Mouse (Mus musculus) lung, postnatal 0 days (tissue): ENCODE measurements around the gene Bricd5.

ENCODE experiments used
- CTCF ChIP-seq: IDR thresholded peaks from 2 replicates; pipeline ENCODE4 v1.5.1; 2016; ENCODE audit warnings: antibody characterized with exemption, mild to moderate bottlenecking
- EP300 ChIP-seq: IDR thresholded peaks from 2 replicates; pipeline ENCODE4 v1.6.1; 2016; ENCODE audit warnings: antibody characterized with exemption, mild to moderate bottlenecking, control low read depth

DNA sequence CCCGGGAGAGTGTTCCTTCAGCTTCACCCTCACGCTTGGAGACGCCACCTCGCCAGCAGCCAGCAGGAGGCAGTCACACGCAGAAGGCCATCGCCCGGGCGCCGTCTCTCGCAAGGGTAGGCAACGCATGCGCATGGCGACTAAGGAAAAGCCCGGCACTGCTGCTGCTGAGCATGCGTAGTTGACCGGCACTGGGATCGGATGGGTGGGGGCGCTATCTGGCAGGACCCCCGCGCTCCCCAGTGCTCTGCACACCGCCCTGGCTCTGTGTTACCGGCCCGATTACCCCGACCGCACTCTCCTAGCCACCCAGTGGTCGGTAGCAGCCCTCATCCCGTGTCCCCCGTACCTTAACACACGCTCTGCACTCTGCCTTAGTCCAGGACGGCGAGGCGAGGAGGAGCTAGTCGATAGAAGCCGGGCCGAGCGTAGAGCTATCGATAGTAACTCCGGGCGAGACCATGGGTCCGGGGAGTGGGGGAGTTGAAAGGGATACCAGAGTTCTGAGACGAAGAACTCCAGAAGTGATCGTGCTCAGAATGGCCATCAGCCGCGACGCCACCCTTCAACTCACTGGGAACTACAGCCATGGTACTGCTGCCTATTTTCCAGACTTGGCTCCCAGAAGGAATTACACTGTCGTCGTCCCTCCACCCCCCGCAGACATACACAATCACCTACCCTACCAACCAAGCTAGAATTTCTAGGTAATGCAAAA, 5.1 kb downstream of the Bricd5 start, which contains the start of gene Mlst8:
- TF ChIP-seq CTCF (peak; percentile 91), EP300 (0 out of 2 replicates have a peak, but pooled peaks have one; percentile 40)
